Comparison of ENCODE assay signal across 19 mouse cellular contexts in the genomic region with DNA sequence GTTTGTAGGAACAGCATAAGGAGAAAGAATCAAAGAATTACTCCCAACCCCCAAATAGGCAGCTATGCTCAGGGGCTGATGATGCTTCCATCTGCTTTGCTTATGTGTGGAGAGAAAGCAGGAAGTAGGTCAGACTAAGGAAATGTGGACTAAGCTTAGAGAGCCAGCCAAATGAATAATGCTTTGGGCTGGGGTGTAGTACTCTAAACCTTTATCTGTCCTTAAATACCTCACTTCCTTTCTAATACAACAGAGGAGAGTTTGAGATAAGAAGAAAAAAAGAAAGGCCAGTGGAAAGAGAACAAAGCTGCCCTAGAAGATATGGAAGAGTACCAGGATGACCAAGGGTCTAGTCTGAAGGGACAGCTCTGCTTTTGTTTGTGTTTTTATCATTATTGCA.
A peak's percentile ranks its signal among the peaks of the same experiment; 100 is the strongest.
DNase-seq lines count a peak whose midpoint lies in the region; ATAC-seq and TF ChIP-seq lines count a peak whose summit lies in the region.
"Had no signal": no experiment of that assay in that cellular context is flagged by ENCODE, and none has a peak within 500 bp of the region (broad histone marks: within the 10 kb centered on the region; RNA-seq: fewer than 3 reads in every experiment).

No protein-coding gene starts in this region.

- no peaks in the 10 kb centered on the region for H3K27me3 ChIP-seq in liver, embryonic 11.5 days (replicated peaks; ENCODE audit: control insufficient read depth, insufficient read depth, low read length)
- no peaks in the 10 kb centered on the region for H3K27me3 ChIP-seq in heart, embryonic 14.5 days (ENCODE audit: control insufficient read depth, insufficient read depth, low read length)
- no peaks in the 10 kb centered on the region for H3K27me3 ChIP-seq in liver, postnatal 0 days (ENCODE audit: insufficient read depth, low read length)
- no peaks in the 10 kb centered on the region for H3K27me3 ChIP-seq in cerebellum, adult 2 months (ENCODE audit: control insufficient read depth, insufficient read depth, low read length)
- H3K27me3 ChIP-seq in forebrain, postnatal 0 days (ENCODE audit: insufficient read depth, low read length) = no peaks in the 10 kb centered on the region
- H3K27me3 ChIP-seq: lung, embryonic 15.5 days had no signal

- no peak overlapping the region for H3K4me2 ChIP-seq in liver, embryonic 11.5 days
- no peak overlapping the region for H3K4me2 ChIP-seq in heart, embryonic 14.5 days (ENCODE audit: low read length)
- no peak overlapping the region for H3K4me2 ChIP-seq in liver, postnatal 0 days (ENCODE audit: low read depth, low read length)
- H3K4me2 ChIP-seq in forebrain, postnatal 0 days (ENCODE audit: low read depth) = no peak overlapping the region
- H3K4me2 ChIP-seq: lung, embryonic 15.5 days had no signal

- TF ChIP-seq EP300 in liver, postnatal 0 days (IDR thresholded peaks at IDR 0.05; ENCODE audit: low read depth) = peak; percentile 84

- no peak overlapping the region for H3K9ac ChIP-seq in liver, embryonic 11.5 days (ENCODE audit: low read depth, low read length)
- H3K9ac ChIP-seq in heart, embryonic 14.5 days (ENCODE audit: low read length) = no peak overlapping the region
- no peak overlapping the region for H3K9ac ChIP-seq in liver, postnatal 0 days (replicated peaks)
- no peak overlapping the region for H3K9ac ChIP-seq in forebrain, postnatal 0 days
- H3K9ac ChIP-seq: lung, embryonic 15.5 days had no signal

- H3K36me3 ChIP-seq in liver, embryonic 11.5 days (ENCODE audit: control insufficient read depth, insufficient read depth, low read length) = 0 out of 2 replicates have a peak, but pooled peaks cover 2% of the 10 kb centered on the region
- H3K36me3 ChIP-seq in heart, embryonic 14.5 days (ENCODE audit: control insufficient read depth, insufficient read depth, low read length) = peaks cover 7% of the 10 kb centered on the region; the same call in 1 of the 2 replicates
- H3K36me3 ChIP-seq in liver, postnatal 0 days (replicated peaks; ENCODE audit: insufficient read depth, low read length) = peaks cover 3% of the 10 kb centered on the region; the same call in 1 of the 2 replicates
- H3K36me3 ChIP-seq in forebrain, postnatal 0 days (ENCODE audit: insufficient read depth) = no peaks in the 10 kb centered on the region

- DNase-seq in liver, embryonic 11.5 days (ENCODE audit: low spot score) = no peak
- DNase-seq in liver = no peak
- DNase-seq in liver, postnatal 0 days = no peak
- DNase-seq in cerebellum, adult 2 months = no peak
- no peak for DNase-seq in kidney, postnatal 25 days
- no peak for DNase-seq in forebrain, postnatal 0 days
- DNase-seq: adrenal gland, adult 2 months; cerebellum, postnatal 36 days; layer of hippocampus, adult 9-11 months; left cerebral cortex, postnatal 4 days; midbrain, embryonic 14.5 days; spleen, adult 18-20 months; thymus, postnatal 36 days had no signal

- no peak for TF ChIP-seq CTCF in liver, postnatal 0 days (IDR thresholded peaks at IDR 0.05; ENCODE audit: low read depth)
- TF ChIP-seq CTCF in cerebellum, adult 2 months (IDR thresholded peaks at IDR 0.05; ENCODE audit: borderline replicate concordance, insufficient read depth, low read depth, low read length) = no peak
- TF ChIP-seq CTCF in forebrain, postnatal 0 days (IDR thresholded peaks at IDR 0.05; ENCODE audit: low read depth) = no peak

- peak; percentile 88 for ATAC-seq in liver, embryonic 11.5 days (replicated peaks; ENCODE audit: low FRiP score)
- peak; percentile 66; the same call in 1 of the 2 replicates for ATAC-seq in heart, embryonic 14.5 days (ENCODE audit: insufficient number of reproducible peaks, insufficient read depth, low FRiP score, low read depth)
- ATAC-seq in liver, postnatal 0 days = peak; percentile 58
- no peak for ATAC-seq in forebrain, postnatal 0 days
- ATAC-seq: inflammation-experienced regulatory T-cells, adult 6 months had no signal

- H3K9me3 ChIP-seq in liver, embryonic 11.5 days (ENCODE audit: control insufficient read depth, low read length) = no peaks in the 10 kb centered on the region
- H3K9me3 ChIP-seq in heart, embryonic 14.5 days (ENCODE audit: control insufficient read depth, low read length) = no peaks in the 10 kb centered on the region
- H3K9me3 ChIP-seq in liver, postnatal 0 days (ENCODE audit: low read length) = no peaks in the 10 kb centered on the region
- H3K9me3 ChIP-seq in forebrain, postnatal 0 days (ENCODE audit: low read length) = no peaks in the 10 kb centered on the region
- H3K9me3 ChIP-seq: hindbrain, embryonic 10.5 days; lung, embryonic 15.5 days had no signal

- no peak for TF ChIP-seq POLR2A in cerebellum, adult 2 months (IDR thresholded peaks at IDR 0.05; ENCODE audit: borderline replicate concordance, insufficient read depth, low read length)

- H3K27ac ChIP-seq in liver, embryonic 11.5 days (ENCODE audit: low read depth, low read length) = peak overlapping the region; percentile 76
- 0 out of 2 replicates have a peak overlapping the region, but pooled peaks have one; percentile 53 for H3K27ac ChIP-seq in brown adipose tissue, adult 24 weeks (replicated peaks; ENCODE audit: low read depth, low read length)
- no peak overlapping the region for H3K27ac ChIP-seq in heart, embryonic 14.5 days (replicated peaks in 1 of 2; ENCODE audit: control insufficient read depth in 1 of 2, insufficient read depth in 1 of 2, low read depth in 2 of 2, low read length in 2 of 2)
- H3K27ac ChIP-seq in liver, postnatal 0 days (ENCODE audit: low read depth) = peak overlapping the region; percentile 22; the same call in 1 of the 2 replicates
- H3K27ac ChIP-seq in cerebellum, adult 2 months (ENCODE audit: insufficient read depth, low read length) = no peak overlapping the region
- no peak overlapping the region for H3K27ac ChIP-seq in forebrain, postnatal 0 days (ENCODE audit: low read depth, low read length)
- H3K27ac ChIP-seq: hindbrain, embryonic 10.5 days; lung, embryonic 15.5 days; stomach, postnatal 0 days had no signal

- no peak overlapping the region for H3K4me3 ChIP-seq in liver, embryonic 11.5 days (ENCODE audit: low read depth, low read length)
- H3K4me3 ChIP-seq in brown adipose tissue, adult 24 weeks (ENCODE audit: insufficient read depth, low read depth, low read length) = no peak overlapping the region
- H3K4me3 ChIP-seq in heart, embryonic 14.5 days (ENCODE audit: control insufficient read depth in 1 of 2, insufficient read depth in 1 of 2, low read depth in 1 of 2, low read length in 2 of 2) = no peak overlapping the region
- H3K4me3 ChIP-seq in liver, postnatal 0 days (ENCODE audit: low read depth, low read length) = no peak overlapping the region
- no peak overlapping the region for H3K4me3 ChIP-seq in cerebellum, adult 2 months (replicated peaks; ENCODE audit: insufficient read depth, low read depth, low read length)
- H3K4me3 ChIP-seq in forebrain, postnatal 0 days (ENCODE audit: low read depth, low read length) = no peak overlapping the region
- H3K4me3 ChIP-seq: hindbrain, embryonic 10.5 days; lung, embryonic 15.5 days had no signal

- H3K4me1 ChIP-seq in liver, embryonic 11.5 days (replicated peaks; ENCODE audit: control insufficient read depth, insufficient read depth, low read length) = peaks cover 14% of the 10 kb centered on the region
- no peaks in the 10 kb centered on the region for H3K4me1 ChIP-seq in brown adipose tissue, adult 24 weeks (ENCODE audit: control insufficient read depth, insufficient read depth, insufficient read length, low read length)
- H3K4me1 ChIP-seq in heart, embryonic 14.5 days (ENCODE audit: control insufficient read depth in 2 of 2, insufficient read depth in 2 of 2, low read length in 2 of 2) = peaks cover 0 to 4% of the 10 kb centered on the region in 2 experiments; a peak in 1 of 4 replicates
- no peaks in the 10 kb centered on the region; the same call in 1 of the 2 replicates for H3K4me1 ChIP-seq in liver, postnatal 0 days (ENCODE audit: insufficient read depth)
- H3K4me1 ChIP-seq in cerebellum, adult 2 months (ENCODE audit: control insufficient read depth, insufficient read depth, low read length) = no peaks in the 10 kb centered on the region
- H3K4me1 ChIP-seq in forebrain, postnatal 0 days (ENCODE audit: insufficient read depth) = no peaks in the 10 kb centered on the region
- H3K4me1 ChIP-seq: hindbrain, embryonic 10.5 days; lung, embryonic 15.5 days had no signal

Comparison
In these comparisons a context has a peak if more than half of its experiments do, and no peak if none do; other contexts are left out.
1. H3K27ac ChIP-seq: peak in liver, embryonic 11.5 days (single experiment), brown adipose tissue, adult 24 weeks (single experiment) and liver, postnatal 0 days (single experiment); none in heart, embryonic 14.5 days (0 of 2), cerebellum, adult 2 months (single experiment) and forebrain, postnatal 0 days (single experiment).